Comparison of ENCODE assay signal across 19 mouse cellular contexts in genomic region chr9:6345366-6345765, GRCm38 (mm10).
"Had no signal": no experiment of that assay in that cellular context is flagged by ENCODE, and none has a peak within 500 bp of the region (broad histone marks: within the 10 kb centered on the region; RNA-seq: fewer than 3 reads in every experiment).

No protein-coding gene starts in this region.

- H3K36me3 ChIP-seq: heart, embryonic 10.5 days; heart, embryonic 13.5 days; heart, embryonic 15.5 days; hindbrain, embryonic 10.5 days; hindbrain, embryonic 12.5 days; limb, embryonic 13.5 days; limb, embryonic 15.5 days; liver, embryonic 13.5 days had no signal

- DNase-seq: gastrocnemius, adult 2 months; gastrocnemius, postnatal 10 days; gastrocnemius, postnatal 25 days; heart, postnatal 4 days; kidney, adult 18-20 months; left cerebral cortex, postnatal 4 days; liver, embryonic 13.5 days had no signal

- ATAC-seq: inflammation-experienced regulatory T-cells, adult 6 months had no signal

- H3K27me3 ChIP-seq: heart, embryonic 13.5 days; heart, embryonic 15.5 days; hindbrain, embryonic 12.5 days; limb, embryonic 13.5 days; limb, embryonic 15.5 days; liver, embryonic 13.5 days had no signal

- H3K4me2 ChIP-seq: heart, embryonic 13.5 days; heart, embryonic 15.5 days; hindbrain, embryonic 12.5 days; hindbrain, embryonic 14.5 days; limb, embryonic 13.5 days; limb, embryonic 15.5 days; liver, embryonic 11.5 days; liver, embryonic 13.5 days had no signal

- H3K9ac ChIP-seq: heart, embryonic 13.5 days; heart, embryonic 15.5 days; hindbrain, embryonic 12.5 days; hindbrain, embryonic 14.5 days; limb, embryonic 13.5 days; limb, embryonic 15.5 days; liver, embryonic 13.5 days had no signal

- H3K9me3 ChIP-seq: heart, embryonic 10.5 days; heart, embryonic 13.5 days; heart, embryonic 15.5 days; hindbrain, embryonic 10.5 days; hindbrain, embryonic 12.5 days; limb, embryonic 13.5 days; limb, embryonic 15.5 days; liver, embryonic 13.5 days had no signal

- H3K4me3 ChIP-seq: gastrocnemius, adult 2 months; heart, embryonic 10.5 days; heart, embryonic 13.5 days; heart, embryonic 15.5 days; hindbrain, embryonic 10.5 days; hindbrain, embryonic 12.5 days; layer of hippocampus, adult 2 months; left cerebral cortex, adult 2 months; limb, embryonic 13.5 days; limb, embryonic 15.5 days; liver, embryonic 13.5 days had no signal

- H3K27ac ChIP-seq: gastrocnemius, adult 2 months; heart, embryonic 10.5 days; heart, embryonic 13.5 days; heart, embryonic 15.5 days; hindbrain, embryonic 10.5 days; hindbrain, embryonic 12.5 days; hindbrain, embryonic 14.5 days; layer of hippocampus, adult 2 months; left cerebral cortex, adult 2 months; limb, embryonic 13.5 days; limb, embryonic 15.5 days; liver, embryonic 13.5 days had no signal

- H3K4me1 ChIP-seq: heart, embryonic 10.5 days; heart, embryonic 15.5 days; hindbrain, embryonic 10.5 days; hindbrain, embryonic 12.5 days; liver, embryonic 13.5 days had no signal
